Mouse (Mus musculus) layer of hippocampus, adult 9-11 months (tissue): ENCODE data around the gene Sowahd.
"Not testable (repeated sequence)": the region's sequence is repeated elsewhere in the genome, so short reads cannot be mapped to it uniquely, and the experiment has no call there.

Experiments
- DNase-seq: peaks from one replicate; pipeline ENCODE4 v3.0.0; 2022

The Sowahd gene

GRCm38 (mm10) chrX:37048066-37048889 is at the start of gene Sowahd:
Sowahd (plus strand) TSS chrX:37048845.
- DNase-seq = no peak

GRCm38 (mm10) chrX:37013870-37014269 is 34.8 kb upstream of the Sowahd start:
- no peak for DNase-seq

GRCm38 (mm10) chrX:37018150-37018654 is 30.4 kb upstream of the Sowahd start:
- DNase-seq = no peak

- DNase-seq = no peak
Measured at GRCm38 (mm10) chrX:37019045-37019444, 29.6 kb upstream of the Sowahd start.

- DNase-seq = peak; percentile 18
Measured at GRCm38 (mm10) chrX:37022690-37023089, 26.0 kb upstream of the Sowahd start.

GRCm38 (mm10) chrX:37023652-37024309 is 24.9 kb upstream of the Sowahd start:
- DNase-seq = no peak

- DNase-seq = peak; percentile 23
Measured at GRCm38 (mm10) chrX:37028378-37028777, 20.3 kb upstream of the Sowahd start.

GRCm38 (mm10) chrX:37042726-37043125 is 5.9 kb upstream of the Sowahd start:
- DNase-seq = no peak

- no peak for DNase-seq
Measured at GRCm38 (mm10) chrX:37048890-37049823, 512 bp downstream of the Sowahd start.

GRCm38 (mm10) chrX:37063902-37064301 is 15.3 kb downstream of the Sowahd start:
- DNase-seq = no peak

- no peak for DNase-seq
Measured at GRCm38 (mm10) chrX:37067299-37067698, 18.7 kb downstream of the Sowahd start.

GRCm38 (mm10) chrX:37068766-37069165 is 20.1 kb downstream of the Sowahd start:
- no peak for DNase-seq

GRCm38 (mm10) chrX:37074262-37074892 is 25.7 kb downstream of the Sowahd start:
- DNase-seq = peak; percentile 14

GRCm38 (mm10) chrX:37076651-37077050 is 28.0 kb downstream of the Sowahd start:
- DNase-seq = no peak

GRCm38 (mm10) chrX:37080345-37080744 is 31.7 kb downstream of the Sowahd start:
- DNase-seq = not testable (repeated sequence)

- DNase-seq = no peak
Measured at GRCm38 (mm10) chrX:37081194-37081593, 32.5 kb downstream of the Sowahd start.

GRCm38 (mm10) chrX:37084318-37084926 is 35.8 kb downstream of the Sowahd start:
- peak; percentile 16 for DNase-seq

GRCm38 (mm10) chrX:37084927-37085660 is 36.4 kb downstream of the Sowahd start, which contains the start of gene Rpl39:
Rpl39 (minus strand) TSS chrX:37085402.
- DNase-seq = peak; percentile 91

GRCm38 (mm10) chrX:37085665-37086064 is 37.0 kb downstream of the Sowahd start:
- no peak for DNase-seq

GRCm38 (mm10) chrX:37088778-37089177 is 40.1 kb downstream of the Sowahd start:
- DNase-seq = no peak

- no peak for DNase-seq
Measured at GRCm38 (mm10) chrX:37091457-37091856, 42.8 kb downstream of the Sowahd start.
